Mouse (Mus musculus) left cerebral cortex, adult 11 months (tissue): Measurements from ENCODE around the gene Acap2.

Experiments
- DNase-seq: peaks from one replicate; pipeline ENCODE4 v3.0.0; 2022; ENCODE audit warnings: low spot score

Acap2 gene

GRCm38 (mm10) chr16:31047186-31047898, 153.7 kb downstream of the Acap2 start:
- DNase-seq, result no peak

GRCm38 (mm10) chr16:31046217-31046659, 154.8 kb downstream of the Acap2 start:
- DNase-seq, result no peak

GRCm38 (mm10) chr16:31045211-31045610, 155.8 kb downstream of the Acap2 start:
- no peak for DNase-seq

- no peak for DNase-seq
These were observed 157.9 kb downstream of the Acap2 start for GRCm38 (mm10) chr16:31043136-31043535.
